Mouse (Mus musculus) myocyte (in vitro differentiated cells): ENCODE data around the gene Dhps.

Source experiments
- MAX ChIP-seq: IDR thresholded peaks from one replicate; pipeline ENCODE4 v1.6.1; 2011; ENCODE audit warnings: low read depth, mild to moderate bottlenecking, control low read depth
- POLR2A ChIP-seq: IDR thresholded peaks from one replicate; pipeline ENCODE4 v1.6.1; 2011; ENCODE audit warnings: low read depth, mild to moderate bottlenecking, control low read depth, moderate library complexity; ENCODE audit not compliant: insufficient read length
- POLR2AphosphoS2 ChIP-seq: IDR thresholded peaks from one replicate; pipeline ENCODE4 v1.6.1; 2011; ENCODE audit warnings: low read depth, control low read depth; ENCODE audit not compliant: insufficient read length
- TCF12 ChIP-seq: IDR thresholded peaks from one replicate; pipeline ENCODE4 v1.6.1; 2011; ENCODE audit warnings: mild to moderate bottlenecking, control low read depth; ENCODE audit not compliant: poor library complexity, insufficient read depth, severe bottlenecking
- USF1 ChIP-seq: IDR thresholded peaks from one replicate; pipeline ENCODE4 v1.6.1; 2011; ENCODE audit warnings: low read depth, mild to moderate bottlenecking, control low read depth, moderate library complexity

DNA sequence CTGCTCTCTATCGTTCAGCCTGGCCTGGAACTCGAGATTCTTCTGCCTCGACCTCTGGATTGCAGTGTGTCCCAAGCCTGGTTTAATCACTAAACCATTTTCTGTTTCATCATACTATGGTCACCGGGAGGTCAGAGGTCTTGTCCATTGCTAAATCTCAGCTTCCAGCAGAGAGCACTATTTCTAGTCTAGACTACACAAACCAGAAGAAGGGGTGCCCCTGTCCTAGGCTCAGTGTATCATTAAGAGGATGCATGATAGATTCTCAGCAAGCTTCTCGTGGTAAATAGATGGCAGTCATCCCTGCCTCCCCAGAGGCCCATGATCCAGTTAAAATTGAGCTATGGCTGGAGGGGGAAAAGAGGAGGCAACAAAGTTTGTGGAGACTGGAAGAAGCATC is 516 bp upstream of the Dhps start:
- TF ChIP-seq POLR2A, result no peak
- no peak for TF ChIP-seq POLR2AphosphoS2
- TF ChIP-seq TCF12, result no peak
- TF ChIP-seq MAX, result no peak
- no peak for TF ChIP-seq USF1
